Mouse (Mus musculus): ENCODE results near the gene Gm45785. TPM values are rescaled to one million over a fixed set of nuclear protein-coding genes. Genes with fewer than 3 reads are reported as not detected.
"Not testable (repeated sequence)": the region's sequence is repeated elsewhere in the genome, so short reads cannot be mapped to it uniquely, and the experiment has no call there.

The Gm45785 gene
- total RNA-seq (2021) = 1 to 10 TPM; 1.5 to 2.6 TPM
- long read RNA-seq, experiment 1 = 0 reads
- long read RNA-seq, experiment 2 = 0 reads

GRCm38 (mm10) chr7:140855860-140856784 lies at the start of gene Gm45785:
Gene Gm45785, minus strand, starts transcription at chr7:140856331.
- peak within 1 kb of the TSS; percentile 90 for H3K27ac ChIP-seq
- peak within 1 kb of the TSS; percentile 75 for H3K4me3 ChIP-seq
- peak; percentile 74 to 82 for DNase-seq (ENCODE audit: extremely low spot score in 1 of 2, low spot score in 2 of 2)
- no peak for TF ChIP-seq CTCF (IDR thresholded peaks at IDR 0.05)
- intact Hi-C loops (cut with DNase I) = loop anchor here (5.0 kb wide), 1 partner anchor 316 kb away; the partner anchor contains the start of gene Rnh1

DNA sequence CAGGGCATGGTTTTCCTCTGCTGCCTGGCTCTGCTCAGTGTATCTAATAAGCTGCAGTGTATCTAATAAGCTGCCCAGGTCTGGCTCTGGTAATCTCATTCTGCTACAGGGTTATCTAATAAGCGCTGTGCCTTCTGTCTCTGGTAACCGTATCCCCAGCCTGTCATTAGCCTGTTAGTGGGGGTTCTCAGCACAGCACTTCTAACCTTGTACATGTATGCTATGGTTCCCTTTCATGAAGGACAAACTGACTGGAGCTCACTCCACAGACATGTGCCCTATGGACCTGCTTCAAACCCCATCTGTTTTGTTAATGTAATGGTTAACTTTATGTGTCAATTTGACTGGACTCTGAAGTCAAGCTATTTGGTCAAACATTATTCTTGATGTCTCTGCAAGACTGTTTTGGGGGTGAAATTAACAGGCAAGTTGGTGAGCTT lies 49.5 kb upstream of the Gm45785 start:
- intact Hi-C loops (cut with DNase I) = loop anchor here (5.0 kb wide), 2 partner anchors 52 to 272 kb away; partner anchors contain the start of genes Gm45717 and Ifitm2

DNA sequence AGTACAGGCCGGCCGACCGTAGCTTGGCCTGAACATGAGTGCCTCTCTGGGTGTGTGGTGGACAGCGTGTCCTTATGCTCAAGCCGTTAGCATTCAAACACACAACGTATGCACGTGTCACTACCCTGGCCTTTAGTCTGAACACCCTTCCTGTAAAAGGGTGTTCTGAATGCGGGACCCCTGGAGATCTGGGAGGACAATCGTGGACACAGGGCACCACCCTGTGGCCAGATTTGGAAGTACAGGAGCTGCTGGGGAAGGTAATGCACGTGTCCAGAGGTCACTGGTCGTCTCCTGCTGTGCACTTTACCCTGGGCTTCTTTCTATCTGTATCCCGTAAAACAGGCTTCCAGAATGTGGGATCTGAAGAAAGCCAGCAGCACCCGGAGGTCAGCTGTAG lies 47.1 kb upstream of the Gm45785 start:
- peak; percentile 66 to 82 for DNase-seq (ENCODE audit: extremely low spot score in 1 of 2, low spot score in 2 of 2)
- peak; percentile 98 for TF ChIP-seq CTCF (IDR thresholded peaks at IDR 0.05)
- Histone ChIP-seq H3K4me3 (no peak overlapping the region), H3K27ac (no peak overlapping the region)
- intact Hi-C loops (cut with DNase I) = loop anchor here (1.0 to 5.0 kb wide), 2 partner anchors 59 to 826 kb away; no protein-coding TSS in a partner anchor

More for the DNA sequence above, 49.5 kb upstream of the Gm45785 start:
- TF ChIP-seq CTCF (IDR thresholded peaks at IDR 0.05) = no peak
- DNase-seq (ENCODE audit: extremely low spot score in 1 of 2, low spot score in 2 of 2) = no peak
- no peak overlapping the region for H3K4me3 ChIP-seq
- H3K27ac ChIP-seq = no peak overlapping the region

- Histone ChIP-seq H3K4me3 (no peak overlapping the region), H3K27ac (no peak overlapping the region)
- no peak for TF ChIP-seq CTCF (IDR thresholded peaks at IDR 0.05)
- intact Hi-C loops (cut with DNase I) = loop anchor here (5.0 kb wide), 1 partner anchor 825 kb away; no protein-coding TSS in a partner anchor
- no peak for DNase-seq (ENCODE audit: extremely low spot score in 1 of 2, low spot score in 2 of 2)
Observed at GRCm38 (mm10) chr7:140902036-140902875, 46.1 kb upstream of the Gm45785 start.

- H3K4me3 ChIP-seq = no peak within 1 kb of the TSS
- no peak for DNase-seq (ENCODE audit: extremely low spot score in 1 of 2, low spot score in 2 of 2)
- intact Hi-C loops (cut with DNase I) = loop anchor here (5.0 kb wide), 1 partner anchor 823 kb away; no protein-coding TSS in a partner anchor
- TF ChIP-seq CTCF (IDR thresholded peaks at IDR 0.05) = no peak
- no peak within 1 kb of the TSS for H3K27ac ChIP-seq
Observed at GRCm38 (mm10) chr7:140900220-140900619, 44.1 kb upstream of the Gm45785 start, which contains the start of gene Cox8b. Gene Cox8b, minus strand, starts transcription at chr7:140900446.

DNA sequence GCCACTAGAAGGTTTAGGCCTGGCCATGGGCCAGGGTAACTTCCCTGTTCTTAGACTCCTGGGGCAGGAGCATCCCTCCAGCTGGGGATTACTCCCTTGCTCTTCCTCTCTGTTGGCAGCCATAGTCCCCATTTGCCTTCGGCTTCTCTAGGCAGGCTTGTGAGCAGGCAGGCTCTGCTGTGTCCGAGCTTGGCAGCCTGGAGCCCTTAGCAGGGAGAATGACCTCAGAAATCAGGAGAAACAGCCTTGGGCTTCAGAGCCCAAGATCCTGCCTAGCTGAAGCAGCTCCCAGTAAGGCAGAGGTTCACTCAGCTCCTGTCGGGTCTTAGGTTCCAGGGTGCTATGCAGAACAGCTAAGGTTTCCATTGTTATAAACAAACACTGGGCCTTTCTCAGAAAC lies 43.0 kb upstream of the Gm45785 start:
- no peak for TF ChIP-seq CTCF (IDR thresholded peaks at IDR 0.05)
- Histone ChIP-seq H3K4me3 (no peak overlapping the region), H3K27ac (no peak overlapping the region)
- intact Hi-C loops (cut with DNase I) = no loop called here
- no peak for DNase-seq (ENCODE audit: extremely low spot score in 1 of 2, low spot score in 2 of 2)

DNA sequence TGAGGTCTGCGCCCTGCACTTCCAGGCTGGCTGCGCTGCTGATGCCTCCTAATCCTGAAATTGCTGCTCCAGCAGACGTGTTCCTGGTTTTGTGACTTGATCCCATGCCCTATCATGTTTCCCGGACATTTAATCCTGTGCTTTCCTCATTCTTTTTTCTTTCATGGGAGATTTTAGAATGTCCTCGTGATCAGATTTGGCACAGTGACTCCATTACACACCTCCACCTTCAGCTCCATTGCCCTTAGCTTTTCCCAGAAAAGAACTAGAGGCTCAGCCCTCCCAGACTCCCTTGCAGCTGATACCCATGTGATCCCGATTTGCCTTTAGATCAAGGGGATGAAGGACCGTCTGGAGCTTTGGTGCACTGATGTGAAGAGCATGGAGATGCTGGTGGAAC lies 41.7 kb upstream of the Gm45785 start:
- no peak for TF ChIP-seq CTCF (IDR thresholded peaks at IDR 0.05)
- Histone ChIP-seq H3K27ac (no peak overlapping the region), H3K4me3 (no peak overlapping the region)
- DNase-seq (ENCODE audit: extremely low spot score in 1 of 2, low spot score in 2 of 2) = no peak
- intact Hi-C loops (cut with DNase I) = no loop called here

- Histone ChIP-seq H3K4me3 (no peak overlapping the region), H3K27ac (no peak overlapping the region)
- DNase-seq (ENCODE audit: extremely low spot score in 1 of 2, low spot score in 2 of 2) = no peak
- TF ChIP-seq CTCF (IDR thresholded peaks at IDR 0.05) = no peak
- intact Hi-C loops (cut with DNase I) = no loop called here
Observed at GRCm38 (mm10) chr7:140894611-140895010, 38.5 kb upstream of the Gm45785 start.

GRCm38 (mm10) chr7:140894031-140894430 lies 37.9 kb upstream of the Gm45785 start:
- Histone ChIP-seq H3K4me3 (no peak overlapping the region), H3K27ac (no peak overlapping the region)
- intact Hi-C loops (cut with DNase I) = no loop called here
- no peak for DNase-seq (ENCODE audit: extremely low spot score in 1 of 2, low spot score in 2 of 2)
- no peak for TF ChIP-seq CTCF (IDR thresholded peaks at IDR 0.05)

GRCm38 (mm10) chr7:140890636-140891035 lies 34.5 kb upstream of the Gm45785 start:
- DNase-seq (ENCODE audit: extremely low spot score in 1 of 2, low spot score in 2 of 2); H3K27ac ChIP-seq; H3K4me3 ChIP-seq; intact Hi-C loops (cut with DNase I): not testable (repeated sequence)

GRCm38 (mm10) chr7:140882469-140882803 lies 26.3 kb upstream of the Gm45785 start:
- Histone ChIP-seq H3K27ac (peak overlapping the region; percentile 95), H3K4me3 (peak overlapping the region; percentile 85)
- TF ChIP-seq CTCF (IDR thresholded peaks at IDR 0.05) = no peak
- intact Hi-C loops (cut with DNase I) = loop anchor here (1.0 to 5.0 kb wide), 2 partner anchors 25 to 35 kb away; partner anchors contain the start of genes Bet1l, Odf3 and Scgb1c1
- no peak for DNase-seq (ENCODE audit: extremely low spot score in 1 of 2, low spot score in 2 of 2)

Data from left cerebral cortex, adult 2 months (tissue).